Mouse (Mus musculus) MEL (cell line): ENCODE results near the gene Olfr90. TPM values are rescaled to one million over a fixed set of nuclear protein-coding genes. Genes with fewer than 3 reads are reported as not detected.

Experiments
- DNase-seq: peaks from one replicate; pipeline ENCODE4 v3.0.0; 2011; ENCODE audit warnings: low read depth, low spot score
- H3K27ac ChIP-seq: 2 replicates; pipeline ENCODE4 v1.5.1; 2012; ENCODE audit warnings: low read depth, mild to moderate bottlenecking, control low read depth, low read length, moderate library complexity; ENCODE audit not compliant: control insufficient read depth
- H3K27me3 ChIP-seq, 2 experiments: fragments of 150-350 bp in 1 of 2; sonication (generic) in 1 of 2; 2 replicates each; pipeline ENCODE4 v1.6.1; 2012; ENCODE audit warnings: low read length in 2 of 2, mild to moderate bottlenecking in 2 of 2, improper control_type of control experiment in 1 of 2, moderate library complexity in 1 of 2; ENCODE audit not compliant: insufficient read depth in 2 of 2, control insufficient read depth in 1 of 2
- H3K36me3 ChIP-seq, 2 experiments: 2 replicates each; pipeline ENCODE4 v1.6.1; 2012 to 2014; ENCODE audit warnings: low read length in 2 of 2, improper control_type of control experiment in 1 of 2, inconsistent platforms in 1 of 2, mild to moderate bottlenecking in 1 of 2; ENCODE audit not compliant: insufficient read depth in 2 of 2, control insufficient read depth in 1 of 2
- H3K4me1 ChIP-seq, 2 experiments: fragments of 150-350 bp in 1 of 2; sonication (generic) in 1 of 2; 2 replicates each; pipeline ENCODE4 v1.6.1; 2012; ENCODE audit warnings: low read length in 2 of 2, improper control_type of control experiment in 1 of 2, mild to moderate bottlenecking in 1 of 2; ENCODE audit not compliant: insufficient read depth in 2 of 2, control insufficient read depth in 1 of 2
- H3K4me3 ChIP-seq, 2 experiments: fragments of 150-350 bp in 1 of 2; sonication (generic) in 1 of 2; 2 replicates each; pipeline ENCODE4 v1.5.1; 2012; ENCODE audit warnings: low read depth in 2 of 2, low read length in 2 of 2, mild to moderate bottlenecking in 2 of 2, moderate library complexity in 2 of 2, control low read depth in 1 of 2, improper control_type of control experiment in 1 of 2; ENCODE audit not compliant: control insufficient read depth in 1 of 2, insufficient read depth in 1 of 2
- H3K79me2 ChIP-seq: 2 replicates; pipeline ENCODE4 v1.6.1; 2012; ENCODE audit warnings: mild to moderate bottlenecking, low read length, moderate library complexity; ENCODE audit not compliant: control insufficient read depth, poor library complexity, insufficient read depth
- H3K9ac ChIP-seq: 2 replicates; pipeline ENCODE4 v1.6.1; 2012; ENCODE audit warnings: low read depth, mild to moderate bottlenecking, control low read depth, low read length, moderate library complexity; ENCODE audit not compliant: control insufficient read depth, poor library complexity, severe bottlenecking
- H3K9me3 ChIP-seq: fragments of 150-350 bp; sonication (generic); replicated peaks from 2 replicates; pipeline ENCODE4 v1.6.1; 2012; ENCODE audit warnings: mild to moderate bottlenecking, low read length, improper control_type of control experiment, moderate library complexity; ENCODE audit not compliant: insufficient read depth
- BHLHE40 ChIP-seq: IDR thresholded peaks from 2 replicates; pipeline ENCODE4 v1.6.1; 2012; ENCODE audit warnings: low read depth, mild to moderate bottlenecking, inconsistent platforms, low read length, improper control_type of control experiment, borderline replicate concordance
- CHD1 ChIP-seq: IDR thresholded peaks from 2 replicates; pipeline ENCODE4 v1.6.1; 2012; ENCODE audit warnings: low read depth, mild to moderate bottlenecking, inconsistent platforms, low read length, improper control_type of control experiment
- CHD2 ChIP-seq: IDR thresholded peaks from 2 replicates; pipeline ENCODE4 v1.6.1; 2011; ENCODE audit warnings: low read length, improper control_type of control experiment
- CTCF ChIP-seq, 3 experiments: IDR thresholded peaks in 2 of 3; conservative IDR thresholded peaks in 1 of 3; 2 replicates each; pipeline ENCODE4 v1.5.1; 2011 to 2012; ENCODE audit warnings: low read length in 3 of 3, low read depth in 2 of 3, mild to moderate bottlenecking in 2 of 3, improper control_type of control experiment in 1 of 3, inconsistent platforms in 1 of 3, mixed read lengths in 1 of 3, moderate library complexity in 1 of 3; ENCODE audit not compliant: control insufficient read depth in 1 of 3, insufficient read depth in 1 of 3, poor library complexity in 1 of 3, severe bottlenecking in 1 of 3
- ELF1 ChIP-seq: IDR thresholded peaks from 2 replicates; pipeline ENCODE4 v1.6.1; 2014; ENCODE audit warnings: low read depth, mild to moderate bottlenecking, inconsistent platforms, low read length, improper control_type of control experiment, moderate library complexity
- EP300 ChIP-seq, 2 experiments: IDR thresholded peaks; 2 replicates each; pipeline ENCODE4 v1.6.1; 2011; ENCODE audit warnings: improper control_type of control experiment in 2 of 2, low read length in 2 of 2, low read depth in 1 of 2, mild to moderate bottlenecking in 1 of 2
- ETS1 ChIP-seq: IDR thresholded peaks from 2 replicates; pipeline ENCODE4 v1.6.1; 2012; ENCODE audit warnings: low read depth, mild to moderate bottlenecking, inconsistent platforms, low read length, improper control_type of control experiment, moderate library complexity
- GABPA ChIP-seq: IDR thresholded peaks from 2 replicates; pipeline ENCODE4 v1.6.1; 2012; ENCODE audit warnings: low read depth, mild to moderate bottlenecking, inconsistent platforms, low read length, improper control_type of control experiment, moderate library complexity
- GATA1 ChIP-seq: IDR thresholded peaks from 2 replicates; pipeline ENCODE4 v1.6.1; 2011; ENCODE audit warnings: low read depth, low read length, improper control_type of control experiment
- KAT2A ChIP-seq: conservative IDR thresholded peaks from 2 replicates; pipeline ENCODE4 v1.6.1; 2012; ENCODE audit warnings: low read depth, low read length, improper control_type of control experiment, inconsistent platforms
- MAX ChIP-seq: IDR thresholded peaks from 2 replicates; pipeline ENCODE4 v1.6.1; 2011; ENCODE audit warnings: low read length, improper control_type of control experiment
- MEF2A ChIP-seq: IDR thresholded peaks from 2 replicates; pipeline ENCODE4 v1.6.1; 2014; ENCODE audit warnings: low read depth, mild to moderate bottlenecking, inconsistent platforms, low read length, improper control_type of control experiment; ENCODE audit not compliant: poor library complexity, insufficient replicate concordance, severe bottlenecking; ENCODE audit errors: extremely low read depth
- MYB ChIP-seq: IDR thresholded peaks from 2 replicates; pipeline ENCODE4 v1.6.1; 2011; ENCODE audit warnings: mild to moderate bottlenecking, low read depth, low read length, improper control_type of control experiment
- MYC ChIP-seq: IDR thresholded peaks from 2 replicates; pipeline ENCODE4 v1.6.1; 2011; ENCODE audit warnings: low read depth, mild to moderate bottlenecking, low read length, improper control_type of control experiment, moderate library complexity
- NRF1 ChIP-seq: IDR thresholded peaks from 2 replicates; pipeline ENCODE4 v1.6.1; 2014; ENCODE audit warnings: low read depth, mild to moderate bottlenecking, inconsistent platforms, low read length, improper control_type of control experiment, moderate library complexity; ENCODE audit not compliant: poor library complexity, insufficient read depth, severe bottlenecking
- POLR2AphosphoS2 ChIP-seq: IDR thresholded peaks from 2 replicates; pipeline ENCODE4 v1.6.1; 2011; ENCODE audit warnings: low read length, improper control_type of control experiment
- POLR2AphosphoS5 ChIP-seq: IDR thresholded peaks from 2 replicates; pipeline ENCODE4 v1.6.1; 2012; ENCODE audit warnings: low read depth, borderline replicate concordance, mild to moderate bottlenecking, inconsistent platforms, low read length, moderate library complexity, mixed read lengths
- RAD21 ChIP-seq: IDR thresholded peaks from 2 replicates; pipeline ENCODE4 v1.6.1; 2011; ENCODE audit warnings: mild to moderate bottlenecking, low read depth, low read length, improper control_type of control experiment
- SIN3A ChIP-seq: IDR thresholded peaks from 2 replicates; pipeline ENCODE4 v1.6.1; 2012; ENCODE audit warnings: low read length, improper control_type of control experiment, inconsistent platforms
- SMC3 ChIP-seq: IDR thresholded peaks from 2 replicates; pipeline ENCODE4 v1.6.1; 2011; ENCODE audit warnings: low read depth, low read length, improper control_type of control experiment
- TAL1 ChIP-seq: IDR thresholded peaks from 2 replicates; pipeline ENCODE4 v1.6.1; 2012; ENCODE audit warnings: mild to moderate bottlenecking, inconsistent platforms, low read length, moderate library complexity, mixed read lengths
- USF1 ChIP-seq: IDR thresholded peaks from 2 replicates; pipeline ENCODE4 v1.6.1; 2014; ENCODE audit warnings: low read depth, mild to moderate bottlenecking, inconsistent platforms, low read length, improper control_type of control experiment, moderate library complexity
- USF2 ChIP-seq, 2 experiments: IDR thresholded peaks; 2 replicates each; pipeline ENCODE4 v1.6.1; 2011 to 2012; ENCODE audit warnings: improper control_type of control experiment in 2 of 2, low read length in 2 of 2, borderline replicate concordance in 1 of 2, inconsistent platforms in 1 of 2, low read depth in 1 of 2, mild to moderate bottlenecking in 1 of 2; ENCODE audit not compliant: insufficient read depth in 1 of 2
- ZC3H11A ChIP-seq: IDR thresholded peaks from 2 replicates; pipeline ENCODE4 v1.6.1; 2012; ENCODE audit warnings: low read depth, mild to moderate bottlenecking, inconsistent platforms, low read length, improper control_type of control experiment
- ZMIZ1 ChIP-seq: IDR thresholded peaks from 2 replicates; pipeline ENCODE4 v1.6.1; 2012; ENCODE audit warnings: low read depth, mild to moderate bottlenecking, inconsistent platforms, low read length, improper control_type of control experiment, moderate library complexity
- ZNF384 ChIP-seq: IDR thresholded peaks from 2 replicates; pipeline ENCODE4 v1.6.1; 2012; ENCODE audit warnings: low read depth, mild to moderate bottlenecking, inconsistent platforms, low read length, improper control_type of control experiment
- polyA plus RNA-seq, 2 experiments: library from polyadenylated mRNA; stranded (reverse) in 1 of 2; unstranded in 1 of 2; fragments of >175 nt in 1 of 2; fragments of >200 nt in 1 of 2; gene quantifications; 2 replicates each; pipeline versions ENCODE4 v1.2.1 to v1.2.4; 2012; ENCODE audit warnings: low replicate concordance in 2 of 2, low read depth in 1 of 2; ENCODE audit not compliant: insufficient read length in 2 of 2, insufficient read depth in 1 of 2, missing spikeins in 1 of 2
- total RNA-seq: library from RNA; depleted of rRNA; stranded (reverse); fragments of 300-350 nt; gene quantifications from 2 replicates; pipeline ENCODE4 v1.2.3, GENCODE M21; 2012

The Olfr90 gene
- total and polyA plus RNA-seq, 3 experiments = 0.08 TPM; not detected in 1

- H3K79me2 ChIP-seq = no peaks in the 10 kb centered on the region
- no peaks in the 10 kb centered on the region for H3K36me3 ChIP-seq
- DNase-seq = no peak
- no peaks in the 10 kb centered on the region for H3K27me3 ChIP-seq
- no peaks in the 10 kb centered on the region for H3K9me3 ChIP-seq
- no peak overlapping the region for H3K4me3 ChIP-seq
- TF ChIP-seq RAD21 (no peak), SMC3 (no peak), GATA1 (no peak), ELF1 (no peak), USF1 (no peak), ZC3H11A (no peak), POLR2AphosphoS2 (no peak), GABPA (no peak), MEF2A (no peak), MAX (no peak), KAT2A (no peak), CHD2 (no peak), ETS1 (no peak), TAL1 (no peak), SIN3A (no peak), POLR2AphosphoS5 (no peak)
- TF ChIP-seq, all 39 proteins: peak for 0
- H3K4me1 ChIP-seq = no peaks in the 10 kb centered on the region
- no peak overlapping the region for H3K27ac ChIP-seq
- no peak overlapping the region for H3K9ac ChIP-seq
Measured at GRCm38 (mm10) chr17:37078990-37079389, 9.3 kb downstream of the Olfr90 start.

DNA sequence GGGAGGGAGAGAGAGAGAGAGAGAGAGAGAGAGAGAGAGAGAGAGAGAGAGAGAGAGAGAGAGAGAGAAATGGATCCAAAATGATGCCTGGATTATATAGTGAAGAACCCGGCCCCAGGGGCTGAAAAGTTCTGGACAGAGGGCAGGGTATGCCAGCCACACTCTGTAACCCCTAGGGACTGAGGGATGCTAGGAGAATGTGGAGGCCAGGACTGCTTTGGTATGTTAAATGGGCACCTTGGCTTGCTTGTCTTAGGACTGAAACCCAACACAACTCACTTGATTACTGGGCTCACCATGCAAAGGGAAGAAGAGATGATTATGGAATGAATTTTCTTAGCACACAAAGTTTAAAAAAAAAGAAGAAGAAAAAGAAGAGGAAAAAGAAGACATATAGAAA lies 10.1 kb downstream of the Olfr90 start:
- Histone ChIP-seq H3K27me3 (no peaks in the 10 kb centered on the region), H3K4me3 (no peak overlapping the region), H3K36me3 (no peaks in the 10 kb centered on the region), H3K27ac (no peak overlapping the region), H3K9ac (no peak overlapping the region), H3K79me2 (no peaks in the 10 kb centered on the region), H3K4me1 (no peaks in the 10 kb centered on the region), H3K9me3 (no peaks in the 10 kb centered on the region)
- DNase-seq = no peak
- TF ChIP-seq POLR2AphosphoS2 (no peak), ETS1 (no peak), ZMIZ1 (no peak), USF2 (IDR thresholded peaks at IDR 0.05; ENCODE audit: borderline replicate concordance in 1 of 2, insufficient read depth in 1 of 2, low read depth in 1 of 2, low read length in 2 of 2) (no peak), MYC (no peak), CHD1 (no peak), EP300 (IDR thresholded peaks at IDR 0.05; ENCODE audit: low read depth in 1 of 2, low read length in 2 of 2) (no peak), ZC3H11A (no peak), MYB (no peak), TAL1 (no peak), CTCF (IDR thresholded peaks at IDR 0.05 in 2 of 3, conservative IDR thresholded peaks at IDR 0.05 in 1 of 3; ENCODE audit: control insufficient read depth in 1 of 3, insufficient read depth in 1 of 3, low read depth in 2 of 3, low read length in 3 of 3, poor library complexity in 1 of 3, severe bottlenecking in 1 of 3) (no peak), SIN3A (no peak), GATA1 (no peak), NRF1 (no peak), ZNF384 (no peak), BHLHE40 (no peak)
